Mouse (Mus musculus) hindbrain, embryonic 14.5 days (tissue): ENCODE results near the gene A930002H24Rik. TPM values are rescaled to one million over a fixed set of nuclear protein-coding genes. Genes with fewer than 3 reads are reported as not detected.

Source experiments
- ATAC-seq: fragments of 200-750 bp; cut with Nextera tagmentation; 2 replicates; pipeline ENCODE4 v1.8.0; 2017; ENCODE audit warnings: moderate number of reproducible peaks, mild to moderate bottlenecking, moderate TSS enrichment, moderate library complexity; ENCODE audit not compliant: low FRiP score
- DNase-seq: peaks from one replicate; pipeline ENCODE4 v3.0.0-alpha.2; 2015; ENCODE audit warnings: low spot score
- H3K27ac ChIP-seq: fragments of 300-500 bp; sonication (generic); 2 replicates; pipeline ENCODE4 v1.5.1; 2014; ENCODE audit warnings: mild to moderate bottlenecking, moderate library complexity
- H3K27me3 ChIP-seq: fragments of 300-500 bp; sonication (generic); 2 replicates; pipeline ENCODE4 v1.6.1; 2014; ENCODE audit warnings: mild to moderate bottlenecking, low read length, mixed read lengths; ENCODE audit not compliant: control insufficient read depth, insufficient read depth
- H3K36me3 ChIP-seq: fragments of 300-500 bp; sonication (generic); replicated peaks from 2 replicates; pipeline ENCODE4 v1.6.1; 2014; ENCODE audit not compliant: control insufficient read depth, insufficient read depth
- H3K4me1 ChIP-seq: fragments of 300-500 bp; sonication (generic); replicated peaks from 2 replicates; pipeline ENCODE4 v1.6.1; 2014; ENCODE audit warnings: antibody characterized with exemption, low read length, mixed read lengths; ENCODE audit not compliant: control insufficient read depth, insufficient read depth
- H3K4me2 ChIP-seq: fragments of 300-500 bp; sonication (generic); replicated peaks from 2 replicates; pipeline ENCODE4 v1.6.1; 2014; ENCODE audit warnings: mild to moderate bottlenecking, moderate library complexity
- H3K4me3 ChIP-seq: fragments of 300-500 bp; sonication (generic); replicated peaks from 2 replicates; pipeline ENCODE4 v1.5.1; 2014; ENCODE audit warnings: mild to moderate bottlenecking, low read length
- H3K9ac ChIP-seq: fragments of 300-500 bp; sonication (generic); 2 replicates; pipeline ENCODE4 v1.6.1; 2014
- H3K9me3 ChIP-seq: fragments of 300-500 bp; sonication (generic); 2 replicates; pipeline ENCODE4 v1.6.1; 2016; ENCODE audit warnings: low read length; ENCODE audit not compliant: control insufficient read depth
- WGBS: fragments of 180-500 bp; shearing (Covaris S2); extraction: QIAGEN DNeasy Blood & Tissue Kit; methylation state at CpG from one replicate; pipeline ENCODE4 v1.1.7; 2014; 5-methylcytosine and 5-hydroxymethylcytosine counted together
- polyA plus RNA-seq: library from polyadenylated mRNA; unstranded; fragments of >200 nt; fragmentation: Nextera tagmentation; extraction: Ambion mirVana; gene quantifications from 2 replicates; pipeline ENCODE4 v1.2.1, GENCODE M21; 2014

A930002H24Rik gene
- polyA plus RNA-seq, 1 experiment from 2014 or later, result 3.0 TPM

- 99% methylated on average over 4 of the region's 4 CpGs for WGBS
- ATAC-seq, result no peak
- Histone ChIP-seq H3K4me2 (no peak overlapping the region), H3K4me1 (no peaks in the 10 kb centered on the region), H3K9ac (no peak overlapping the region), H3K27me3 (no peaks in the 10 kb centered on the region), H3K4me3 (no peak overlapping the region), H3K36me3 (no peaks in the 10 kb centered on the region), H3K9me3 (no peaks in the 10 kb centered on the region), H3K27ac (no peak overlapping the region)
- no peak for DNase-seq
These were observed 39.5 kb downstream of the A930002H24Rik start for GRCm38 (mm10) chr17:63824141-63824540.

GRCm38 (mm10) chr17:63818444-63819027, 45.1 kb downstream of the A930002H24Rik start:
- H3K27me3 ChIP-seq, result no peaks in the 10 kb centered on the region
- H3K4me3 ChIP-seq, result no peak overlapping the region
- DNase-seq, result no peak
- 93% methylated on average over 10 of the region's 10 CpGs for WGBS
- H3K9me3 ChIP-seq, result no peaks in the 10 kb centered on the region
- no peaks in the 10 kb centered on the region for H3K36me3 ChIP-seq
- no peak for ATAC-seq
- H3K9ac ChIP-seq, result no peak overlapping the region
- no peak overlapping the region for H3K27ac ChIP-seq
- no peaks in the 10 kb centered on the region for H3K4me1 ChIP-seq
- no peak overlapping the region for H3K4me2 ChIP-seq

- Histone ChIP-seq H3K36me3 (no peaks in the 10 kb centered on the region), H3K27me3 (no peaks in the 10 kb centered on the region), H3K9me3 (no peaks in the 10 kb centered on the region), H3K4me3 (no peak overlapping the region), H3K4me1 (peaks cover 3% of the 10 kb centered on the region; the same call in 1 of the 2 replicates), H3K4me2 (no peak overlapping the region), H3K27ac (no peak overlapping the region), H3K9ac (no peak overlapping the region)
- WGBS, result 82% methylated on average over 6 of the region's 6 CpGs
- ATAC-seq (no peak), DNase-seq (no peak)
These were observed 50.0 kb downstream of the A930002H24Rik start for GRCm38 (mm10) chr17:63813552-63813951.

Other genes starting within 250 kb of the A930002H24Rik start
- 35.8 and 36.8 TPM in 2 replicates for gene Fer, start 729 bp downstream of the A930002H24Rik start, polyA plus RNA-seq